Mouse (Mus musculus) natural killer cell, adult 2 months (primary cell): ENCODE results near the gene A630001G21Rik.

Experiments used
- DNase-seq, 2 experiments: peaks; one replicate each; pipeline ENCODE4 v3.0.0; 2022; ENCODE audit warnings: low spot score in 2 of 2

The A630001G21Rik gene

DNA sequence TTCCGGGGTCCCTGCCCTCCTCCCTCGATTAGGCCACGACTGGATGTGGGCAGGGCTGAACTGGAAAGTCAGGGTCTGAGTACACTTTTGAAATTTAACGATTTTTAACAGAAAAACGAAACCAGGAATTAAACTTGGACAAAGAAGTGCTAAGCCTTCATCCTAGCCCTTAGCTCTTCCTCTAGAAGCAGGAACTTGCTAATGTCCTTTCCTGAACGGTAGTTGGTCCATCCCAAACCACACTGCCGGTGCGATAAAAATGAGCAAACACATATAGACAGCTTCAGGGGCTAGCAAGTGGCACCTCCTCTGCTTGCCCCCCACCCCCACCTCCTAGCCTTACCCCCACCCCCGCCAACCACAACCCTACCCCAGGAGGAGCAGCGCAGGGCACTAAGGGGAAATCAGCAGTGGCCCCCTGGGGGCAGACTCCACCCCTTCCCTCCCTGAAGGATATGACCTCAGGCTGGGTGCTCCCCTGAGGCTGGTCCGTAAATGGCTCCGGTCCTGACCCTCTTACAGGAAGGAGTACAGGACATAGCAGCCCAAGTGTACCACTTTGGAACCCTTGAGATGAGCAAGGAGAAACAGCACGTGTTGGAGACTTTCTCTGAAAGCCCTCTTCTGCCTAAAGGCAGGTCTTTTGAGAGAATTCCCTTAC is 42.9 kb downstream of the A630001G21Rik start:
- DNase-seq, result peak; percentile 78 to 82

DNA sequence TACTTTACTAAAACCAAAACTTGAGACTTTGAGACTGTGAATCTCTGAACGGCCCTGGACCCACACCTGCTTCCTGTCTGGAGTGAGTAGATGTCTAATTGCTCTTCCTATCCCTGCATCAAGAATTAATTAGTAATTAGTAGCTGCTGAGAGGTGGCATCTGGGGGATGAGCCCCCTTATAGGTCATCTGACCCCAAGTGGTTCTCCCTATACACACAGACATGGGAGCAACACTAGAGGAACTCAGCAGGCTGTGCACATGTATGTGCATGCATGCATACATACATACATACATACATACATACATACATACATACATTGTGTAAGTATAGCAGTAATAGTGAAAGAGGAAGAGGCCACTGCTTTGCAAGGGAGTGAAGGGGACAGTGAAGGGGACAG is 43.9 kb downstream of the A630001G21Rik start:
- no peak for DNase-seq

DNA sequence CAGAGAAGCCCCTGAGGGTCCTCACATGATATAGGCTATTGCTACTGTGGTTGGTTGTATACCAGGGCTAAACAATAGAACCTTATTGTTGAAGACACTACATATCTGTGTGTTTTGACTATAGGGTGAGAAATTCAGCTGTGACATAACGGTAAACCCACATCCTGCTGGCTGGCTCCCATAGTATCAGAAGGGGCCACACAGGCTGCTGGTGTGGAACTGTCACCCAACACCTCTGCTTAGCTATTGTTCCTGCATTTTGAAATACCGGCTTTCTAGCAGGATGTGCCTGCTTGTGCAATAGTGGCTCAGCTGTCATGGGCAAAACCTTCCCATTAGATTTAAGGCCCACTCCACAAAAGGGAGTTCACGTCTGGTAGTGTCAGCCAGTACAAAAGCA is 45.9 kb downstream of the A630001G21Rik start:
- DNase-seq, result peak; percentile 53 to 75

DNA sequence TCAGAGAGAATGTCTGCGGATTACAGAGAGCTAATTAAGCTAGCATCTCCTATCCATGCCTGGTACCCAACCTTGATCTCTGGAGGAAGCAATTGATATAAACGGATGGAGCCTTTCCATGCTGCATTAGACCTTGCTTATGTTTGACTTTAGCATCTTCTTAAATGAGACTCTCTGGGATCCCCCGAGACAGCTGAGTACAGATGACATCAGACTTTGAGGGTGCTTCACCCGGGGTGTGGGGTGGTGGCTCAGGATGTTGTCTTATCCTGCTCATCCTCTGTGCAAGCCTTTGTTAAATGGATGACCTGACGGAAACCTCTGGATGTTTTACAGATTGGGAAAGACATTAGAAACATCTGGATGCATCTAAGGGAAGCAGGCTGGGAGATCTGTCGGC is 48.0 kb downstream of the A630001G21Rik start:
- DNase-seq, result no peak

DNA sequence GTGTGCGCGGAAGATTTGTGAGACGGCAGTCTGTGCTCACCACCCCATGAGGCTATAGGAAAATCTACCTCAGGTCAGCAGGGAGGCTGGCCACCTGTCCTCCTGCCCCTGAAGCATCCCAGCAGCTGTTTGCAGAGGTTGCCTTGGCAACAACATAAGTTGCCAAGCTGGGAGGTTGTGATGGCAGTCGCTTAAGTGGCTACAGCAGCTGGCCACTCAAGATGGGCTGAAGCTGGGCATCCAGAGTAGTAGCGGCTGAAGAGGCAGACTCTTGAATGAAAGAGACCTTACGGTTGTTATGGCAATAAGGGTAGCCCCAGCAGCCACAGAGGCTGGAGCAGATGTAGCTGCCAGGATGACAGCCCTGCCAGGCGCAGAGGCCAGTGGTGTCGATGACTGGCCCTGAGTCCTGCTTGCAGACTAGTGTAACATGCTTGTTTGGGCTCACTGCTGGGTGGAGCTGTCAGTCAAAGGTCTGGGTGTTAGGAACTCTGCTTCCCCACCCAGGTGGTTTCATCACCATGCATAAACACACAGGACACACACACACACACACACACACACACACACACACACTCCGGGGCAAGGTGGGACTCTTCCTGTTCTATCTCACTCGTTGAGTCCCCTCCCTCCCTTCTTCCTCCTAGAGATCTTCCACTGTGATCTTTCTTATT is 58.1 kb downstream of the A630001G21Rik start:
- DNase-seq, result peak; percentile 45 to 63

DNA sequence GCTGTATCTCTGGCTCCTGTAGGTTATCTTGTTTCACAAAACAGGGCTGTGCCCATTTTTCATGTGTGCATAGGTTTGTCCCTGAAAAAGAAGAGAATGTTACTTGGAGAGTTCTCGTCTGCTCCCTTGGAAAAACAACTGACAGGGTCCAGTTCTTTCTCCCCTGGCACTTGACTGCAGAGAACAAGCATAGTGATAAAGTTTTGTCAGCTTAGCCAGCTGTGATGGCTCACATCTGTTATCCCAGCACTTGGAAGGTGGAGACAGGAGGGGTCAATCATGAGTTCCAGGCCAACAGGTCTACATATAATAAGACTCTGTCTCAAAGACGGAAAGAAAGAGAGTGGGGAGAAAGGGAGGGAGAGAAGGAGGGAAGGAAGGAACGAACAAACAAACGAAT is 59.4 kb downstream of the A630001G21Rik start:
- no peak for DNase-seq

DNA sequence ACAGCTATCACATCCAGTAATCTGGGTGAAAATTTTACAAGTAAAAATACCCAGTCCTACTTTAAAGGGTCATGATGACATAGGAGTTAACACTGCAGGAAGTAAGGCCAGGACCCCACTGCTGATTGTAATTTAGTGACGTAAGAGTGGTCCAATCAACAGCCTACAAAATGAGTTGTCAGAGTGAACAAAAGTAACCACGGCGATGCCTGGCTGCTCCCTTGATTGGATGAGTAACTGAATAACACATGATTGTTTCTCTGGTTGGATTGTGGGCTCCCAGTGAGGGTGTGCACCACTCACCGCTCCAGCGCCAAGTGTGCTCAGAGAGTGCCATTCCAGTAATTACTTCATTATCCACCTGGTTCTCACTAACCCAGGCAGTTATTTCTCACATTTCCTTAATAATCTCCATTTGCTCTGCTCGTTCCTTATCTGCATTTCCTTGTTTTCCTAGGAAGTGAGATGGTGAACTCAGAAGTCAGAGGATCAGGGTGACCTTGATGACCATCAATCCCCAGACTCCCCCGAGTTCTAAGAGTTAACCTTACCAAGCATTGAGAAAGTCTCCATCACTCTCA is 61.9 kb downstream of the A630001G21Rik start:
- DNase-seq, result no peak

DNA sequence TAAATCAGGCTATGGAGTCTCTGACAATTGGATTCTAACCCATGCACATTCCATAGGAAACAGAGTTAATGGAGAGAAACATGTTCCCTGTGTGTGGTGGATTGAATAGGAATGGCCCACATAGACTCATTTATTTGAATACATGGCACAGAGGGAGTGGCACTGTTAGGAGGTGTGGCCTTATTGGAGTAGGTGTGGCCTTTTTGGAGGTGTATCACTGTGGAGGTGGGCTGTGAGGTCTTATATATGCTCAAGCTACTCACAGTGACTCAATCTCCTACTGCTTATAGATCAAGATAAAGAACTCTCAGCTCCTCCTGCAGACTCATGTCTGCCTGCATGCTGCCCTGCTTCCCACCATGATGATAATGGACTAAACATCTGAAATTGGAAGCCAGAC is 63.9 kb downstream of the A630001G21Rik start:
- no peak for DNase-seq

DNA sequence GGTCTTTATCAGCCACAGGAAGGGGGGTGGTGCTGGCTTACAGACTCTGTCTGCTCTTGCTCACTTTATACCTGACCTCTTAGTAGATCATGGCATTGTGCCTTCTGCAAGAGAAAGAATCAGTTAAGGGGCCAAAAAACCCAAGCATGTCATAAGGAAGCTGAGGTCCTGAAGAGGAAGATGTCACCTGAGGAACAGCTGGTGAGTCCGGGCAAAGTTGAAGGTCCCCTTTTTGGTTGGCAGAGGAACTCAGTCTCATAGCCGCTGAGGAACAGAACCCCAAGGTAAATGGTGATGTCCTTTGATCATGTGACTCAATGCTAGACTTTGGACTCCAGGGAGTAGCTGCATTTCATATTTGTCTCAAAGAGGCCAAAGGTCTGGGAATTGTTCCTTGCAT is 71.7 kb downstream of the A630001G21Rik start:
- no peak for DNase-seq

DNA sequence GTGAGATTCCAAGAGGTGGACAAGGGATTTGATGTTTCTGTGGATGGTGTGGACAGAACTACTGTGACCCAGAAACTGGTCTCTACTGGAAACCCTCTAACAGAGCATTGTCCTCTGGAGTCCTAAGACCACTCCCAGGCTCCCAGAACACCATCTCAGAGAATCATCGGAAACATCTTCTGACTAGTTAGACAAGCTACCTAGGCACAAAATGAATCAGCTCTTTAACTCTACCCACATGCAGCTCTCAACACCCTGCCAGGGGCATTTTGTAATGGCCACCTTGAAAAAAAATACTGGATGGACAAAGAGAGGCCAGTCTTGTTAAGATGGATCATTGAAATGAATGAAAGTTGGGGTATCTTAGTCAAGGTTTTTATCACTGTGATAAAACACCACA is 72.9 kb downstream of the A630001G21Rik start:
- no peak for DNase-seq

DNA sequence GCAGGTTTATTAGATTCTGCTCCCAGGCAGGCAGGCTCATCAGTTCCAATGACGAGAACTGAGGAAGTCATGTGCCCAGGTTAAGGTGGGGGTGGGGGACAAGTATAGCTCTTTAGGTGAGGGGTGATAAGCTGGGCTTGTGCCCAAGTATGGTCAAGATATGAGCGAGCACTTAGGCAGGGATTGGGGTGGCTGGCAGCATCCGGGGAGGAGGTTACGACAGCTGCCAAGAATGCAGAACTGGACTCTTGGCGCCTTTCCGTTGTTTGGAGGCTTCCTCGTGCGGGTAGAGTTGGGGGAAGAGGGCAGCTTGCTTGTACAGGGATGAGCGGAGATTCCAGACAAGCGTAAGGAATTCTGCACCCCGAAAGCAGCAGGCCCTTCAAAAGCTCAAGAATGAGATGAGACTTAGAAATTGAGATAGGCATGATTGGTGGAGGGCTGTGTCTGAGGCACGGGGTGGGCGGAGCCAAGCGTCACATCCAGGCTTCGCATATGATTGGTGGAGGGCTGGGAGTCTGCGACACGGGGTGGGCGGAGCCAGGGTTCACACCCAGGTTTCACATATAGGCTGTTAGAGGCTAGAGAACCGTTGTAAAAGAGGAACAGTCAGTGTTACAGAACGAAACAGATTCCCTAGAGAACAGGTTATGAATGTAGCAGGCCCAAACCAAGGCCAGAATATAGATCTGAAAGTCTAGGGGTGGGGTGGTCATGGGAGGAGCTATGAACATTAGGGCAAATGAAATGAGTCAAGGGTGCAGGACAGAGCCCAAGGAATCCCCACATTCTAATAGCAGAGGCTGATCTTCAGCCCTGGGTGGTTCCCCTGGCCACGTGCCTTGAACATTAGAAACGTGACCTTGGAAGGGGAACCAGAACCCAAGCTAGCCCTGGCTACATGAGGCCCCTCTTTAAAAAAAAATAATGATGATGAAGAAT is 74.9 kb downstream of the A630001G21Rik start:
- peak; percentile 91 to 97 for DNase-seq

DNA sequence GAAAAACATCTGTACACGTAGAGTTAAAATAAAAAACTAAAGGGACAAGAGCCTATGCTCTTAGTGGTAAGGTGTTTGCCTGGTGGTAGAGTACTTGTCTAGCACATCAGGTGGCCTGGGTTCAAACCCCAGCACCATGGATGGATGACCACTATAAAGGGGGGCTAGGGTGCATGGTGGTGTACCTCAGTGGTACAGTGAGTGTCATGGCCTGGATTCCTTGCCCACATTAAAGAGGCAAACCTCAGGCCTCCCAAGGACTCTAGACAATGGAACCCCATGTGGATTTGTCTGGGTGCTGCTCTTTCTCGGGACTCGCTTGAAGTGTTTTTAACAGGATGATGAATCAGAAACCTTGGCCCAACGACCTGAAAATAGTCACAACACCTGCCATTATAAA is 75.9 kb downstream of the A630001G21Rik start:
- DNase-seq, result no peak

DNA sequence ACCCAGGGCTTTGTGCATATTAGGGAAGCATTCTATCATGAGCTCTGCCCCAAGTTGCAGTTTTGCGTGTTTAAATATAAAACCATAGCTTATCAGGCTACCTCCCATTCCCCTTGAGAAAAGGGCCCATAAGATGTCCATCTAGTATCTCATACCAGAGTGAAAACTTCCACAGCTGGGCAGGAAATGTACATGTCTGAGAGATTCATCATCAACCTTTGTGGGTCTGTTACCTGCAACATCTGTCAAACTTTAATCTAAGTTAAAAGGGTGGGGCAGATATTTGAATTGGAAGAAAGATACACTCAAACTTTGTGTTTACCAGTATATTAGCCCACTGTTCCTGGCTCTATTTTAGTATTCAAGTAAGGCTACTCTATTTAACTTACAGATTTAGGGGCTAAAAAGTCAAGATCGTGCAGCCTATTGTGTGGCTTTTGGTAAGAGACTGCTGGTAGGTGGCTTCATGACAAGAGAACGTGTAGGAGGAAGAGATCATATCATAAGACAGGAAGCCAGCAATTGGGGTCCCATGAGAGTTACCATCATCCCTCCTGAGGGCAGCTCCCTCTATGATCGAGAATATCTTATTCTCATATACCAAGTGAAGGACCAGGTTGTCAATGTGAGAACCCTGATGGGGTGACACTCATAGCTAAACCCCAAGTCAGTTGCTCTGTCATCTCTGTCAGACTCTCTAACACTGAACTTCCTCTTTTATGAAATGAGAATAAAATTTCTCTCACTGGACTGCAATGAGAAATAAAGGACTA is 80.5 kb downstream of the A630001G21Rik start:
- DNase-seq, result peak in 1 of 2 experiments; percentile 39

DNA sequence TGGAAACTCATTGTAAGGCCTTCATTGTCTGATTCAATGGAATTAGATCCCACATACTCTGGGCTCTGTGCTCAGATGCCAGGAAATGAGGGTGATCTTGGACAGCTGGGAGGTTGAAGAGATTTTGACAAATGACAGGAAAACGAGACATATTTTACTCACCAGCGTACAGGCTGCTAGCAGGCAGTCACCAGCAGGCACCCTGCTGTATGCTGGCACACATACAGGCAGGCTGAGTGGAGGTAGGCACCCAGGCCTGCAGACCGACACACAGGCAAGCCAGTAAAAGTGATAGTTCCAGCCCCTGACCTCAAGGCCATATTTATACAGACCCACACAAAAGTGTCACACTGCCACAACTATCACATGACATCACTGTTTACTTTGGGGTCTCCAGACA is 82.8 kb downstream of the A630001G21Rik start:
- no peak for DNase-seq

DNA sequence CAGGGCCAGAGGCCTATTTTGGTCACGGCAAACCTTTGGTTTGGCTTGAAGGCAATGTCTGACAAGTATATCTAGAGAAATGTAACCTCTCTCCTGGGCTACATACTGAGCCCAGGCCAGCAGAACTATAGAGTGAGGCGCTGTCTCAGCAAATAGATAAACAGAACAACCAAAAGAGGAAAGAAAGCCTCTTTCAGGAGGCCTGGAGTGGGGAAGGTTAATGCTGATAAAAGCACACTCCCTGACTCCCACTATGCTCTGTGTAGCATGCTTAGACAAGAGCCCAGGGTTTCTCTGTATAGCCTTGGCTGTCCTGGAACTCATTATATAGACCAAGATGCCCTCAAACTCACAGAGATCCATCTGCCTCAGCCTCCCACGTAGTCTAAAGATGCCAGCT is 85.2 kb downstream of the A630001G21Rik start:
- DNase-seq, result no peak

DNA sequence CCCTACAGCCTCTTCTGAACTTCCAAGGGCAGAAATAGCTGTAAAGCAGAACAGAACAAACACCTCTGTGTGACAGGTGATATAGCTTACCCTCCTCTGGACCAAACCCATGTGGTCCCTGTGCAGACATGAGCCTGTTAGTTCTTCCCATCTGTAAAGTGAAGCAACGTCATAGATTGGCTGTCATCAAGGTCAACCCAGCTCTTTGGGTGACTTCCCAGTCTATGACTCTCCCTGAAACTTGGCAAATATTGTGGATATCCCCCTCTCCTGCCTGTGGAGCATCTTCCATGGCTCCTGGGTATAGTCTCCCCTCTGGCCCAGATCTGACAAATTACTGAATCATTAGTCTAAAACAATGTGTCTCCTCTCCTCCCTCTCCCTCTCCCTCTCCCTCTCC is 86.2 kb downstream of the A630001G21Rik start:
- no peak for DNase-seq

DNA sequence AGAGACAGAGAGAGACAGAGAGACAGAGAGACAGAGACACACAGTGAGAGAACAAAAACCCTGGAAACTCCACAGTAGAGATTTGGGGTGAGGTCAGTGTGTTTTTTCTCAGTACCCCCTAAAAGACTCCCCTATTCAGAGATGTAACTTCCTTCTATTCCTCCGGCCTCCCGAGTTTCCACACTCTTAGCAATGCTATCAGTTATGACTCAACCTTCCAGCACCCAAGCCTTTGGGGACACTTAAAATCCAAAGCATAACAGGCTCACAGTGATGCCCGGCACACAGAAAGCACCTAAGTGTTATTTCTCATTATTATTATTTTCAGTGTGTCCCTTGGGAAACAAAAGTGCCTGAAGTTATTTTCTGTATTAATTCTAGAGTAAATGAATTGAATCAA is 87.9 kb downstream of the A630001G21Rik start:
- DNase-seq, result no peak

DNA sequence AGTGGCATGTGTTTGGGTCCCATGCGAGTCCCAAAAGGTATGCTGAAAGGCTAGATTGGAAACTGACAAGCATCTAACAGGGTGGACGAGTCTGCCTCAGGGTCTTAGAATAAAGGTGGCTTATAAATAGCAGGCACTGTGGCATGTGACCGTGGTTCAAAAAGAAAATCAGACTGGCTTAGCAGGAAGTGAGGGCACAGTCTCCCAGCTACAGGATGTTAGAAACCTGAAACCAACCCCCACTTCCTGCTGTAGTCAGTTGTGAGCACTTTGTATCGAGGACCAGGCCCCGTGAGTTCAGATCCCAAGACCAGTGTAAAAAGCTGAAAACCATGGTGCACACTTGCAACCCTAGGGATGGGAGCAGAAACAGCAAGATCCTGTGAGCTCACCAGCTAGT is 91.1 kb downstream of the A630001G21Rik start:
- DNase-seq, result peak; percentile 71 to 77

DNA sequence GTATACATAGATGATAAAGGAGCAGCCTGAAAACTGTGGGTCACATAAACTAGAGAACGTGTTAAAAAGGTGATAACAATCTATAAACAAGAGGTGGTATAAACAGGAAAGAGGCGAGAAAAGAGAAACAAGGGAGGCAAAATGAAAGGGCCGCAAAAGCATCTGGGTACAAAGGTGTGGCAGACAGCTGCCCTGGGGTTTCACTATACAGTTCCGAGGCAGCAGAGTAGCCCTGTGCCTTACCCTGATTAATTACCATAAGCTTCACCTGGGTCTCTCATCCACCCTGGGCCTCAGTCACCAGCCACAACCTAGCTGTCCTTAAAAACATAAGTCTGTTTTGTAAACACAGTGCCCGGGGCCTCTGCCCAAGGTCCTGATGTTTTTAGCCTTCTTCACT is 91.8 kb downstream of the A630001G21Rik start:
- peak; percentile 33 to 58 for DNase-seq

DNA sequence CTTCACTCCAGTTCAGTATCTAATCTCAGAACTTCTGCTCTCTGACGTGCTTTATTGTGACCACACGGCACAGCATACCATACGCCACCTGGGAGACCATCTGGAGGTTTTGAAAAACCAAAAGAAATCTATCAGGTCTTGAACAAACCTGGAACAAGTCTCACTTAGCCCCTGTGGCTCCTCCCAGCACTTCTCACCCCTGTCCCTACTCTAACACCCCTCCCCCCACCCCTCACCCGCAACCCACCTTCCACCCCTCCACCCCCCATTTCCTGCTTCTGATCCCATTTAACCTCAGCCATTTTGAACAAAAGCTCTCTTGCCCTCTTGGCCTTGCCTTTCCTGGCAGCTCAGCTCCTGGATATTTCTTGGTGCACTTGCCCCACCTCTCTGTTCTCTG is 98.2 kb downstream of the A630001G21Rik start:
- DNase-seq, result peak; percentile 45 to 61
